Mouse (Mus musculus) limb, embryonic 11.5 days (tissue): ENCODE data around the gene Rangap1. TPM values are rescaled to one million over a fixed set of nuclear protein-coding genes. Genes with fewer than 3 reads are reported as not detected.
"Not testable (repeated sequence)": the region's sequence is repeated elsewhere in the genome, so short reads cannot be mapped to it uniquely, and the experiment has no call there.

ENCODE experiments used
- ATAC-seq: fragments of 200-750 bp; cut with Nextera tagmentation; 2 replicates; pipeline ENCODE4 v1.8.0; 2017; ENCODE audit warnings: low read depth; ENCODE audit not compliant: insufficient number of reproducible peaks, low FRiP score, low TSS enrichment
- DNase-seq: peaks from one replicate; pipeline ENCODE4 v3.0.0-alpha.2; 2015; ENCODE audit warnings: low spot score
- H3K27ac ChIP-seq: fragments of 300-500 bp; sonication (generic); replicated peaks from 2 replicates; pipeline ENCODE4 v1.5.1; 2014; ENCODE audit warnings: low read depth, mild to moderate bottlenecking, low read length
- H3K27me3 ChIP-seq: fragments of 300-500 bp; sonication (generic); 2 replicates; pipeline ENCODE4 v1.6.1; 2014; ENCODE audit warnings: mild to moderate bottlenecking, low read length, mixed read lengths; ENCODE audit not compliant: control insufficient read depth, insufficient read depth
- H3K36me3 ChIP-seq: fragments of 300-500 bp; sonication (generic); 2 replicates; pipeline ENCODE4 v1.6.1; 2014; ENCODE audit warnings: mild to moderate bottlenecking, low read length, moderate library complexity, mixed read lengths; ENCODE audit not compliant: control insufficient read depth, insufficient read depth
- H3K4me1 ChIP-seq: fragments of 300-500 bp; sonication (generic); 2 replicates; pipeline ENCODE4 v1.6.1; 2014; ENCODE audit warnings: low read length, mixed read lengths; ENCODE audit not compliant: control insufficient read depth, insufficient read depth
- H3K4me2 ChIP-seq: fragments of 300-500 bp; sonication (generic); 2 replicates; pipeline ENCODE4 v1.6.1; 2014; ENCODE audit warnings: low read depth, mild to moderate bottlenecking, moderate library complexity; ENCODE audit not compliant: severe bottlenecking
- H3K4me3 ChIP-seq: fragments of 300-500 bp; sonication (generic); 2 replicates; pipeline ENCODE4 v1.5.1; 2014; ENCODE audit warnings: low read depth, low read length
- H3K9ac ChIP-seq: fragments of 300-500 bp; sonication (generic); 2 replicates; pipeline ENCODE4 v1.6.1; 2014; ENCODE audit warnings: mild to moderate bottlenecking, low read length
- H3K9me3 ChIP-seq: fragments of 300-500 bp; sonication (generic); 2 replicates; pipeline ENCODE4 v1.6.1; 2016; ENCODE audit warnings: low read length; ENCODE audit not compliant: control insufficient read depth
- WGBS: fragments of 180-500 bp; shearing (Covaris S2); extraction: QIAGEN DNeasy Blood & Tissue Kit; methylation state at CpG from one replicate; pipeline ENCODE4 v1.1.7; 2014; 5-methylcytosine and 5-hydroxymethylcytosine counted together
- polyA plus RNA-seq: library from polyadenylated mRNA; unstranded; fragments of >200 nt; fragmentation: Nextera tagmentation; extraction: Ambion mirVana; gene quantifications from 2 replicates; pipeline ENCODE4 v1.2.1, GENCODE M21; 2014

Rangap1 gene
- polyA plus RNA-seq, 1 experiment from 2014 or later = 125 TPM

GRCm38 (mm10) chr15:81759542-81759941 is 14.2 kb upstream of the Rangap1 start:
- Histone ChIP-seq H3K27me3 (no peaks in the 10 kb centered on the region), H3K4me1 (no peaks in the 10 kb centered on the region), H3K36me3 (0 out of 2 replicates have a peak, but pooled peaks cover 5% of the 10 kb centered on the region), H3K4me2 (no peak overlapping the region), H3K9ac (no peak overlapping the region), H3K27ac (no peak overlapping the region), H3K4me3 (no peak overlapping the region), H3K9me3 (no peaks in the 10 kb centered on the region)
- DNase-seq = no peak
- 93% methylated on average over 3 of the region's 3 CpGs for WGBS
- ATAC-seq = no peak

- Histone ChIP-seq H3K27me3 (no peaks in the 10 kb centered on the region), H3K4me2 (no peak overlapping the region), H3K27ac (no peak overlapping the region), H3K9ac (no peak overlapping the region), H3K4me3 (no peak overlapping the region), H3K9me3 (no peaks in the 10 kb centered on the region), H3K4me1 (no peaks in the 10 kb centered on the region), H3K36me3 (0 out of 2 replicates have a peak, but pooled peaks cover 5% of the 10 kb centered on the region)
- no peak for DNase-seq
- WGBS = 96% methylated on average over 5 of the region's 5 CpGs
- ATAC-seq = no peak
Measured at GRCm38 (mm10) chr15:81758701-81759100, 13.4 kb upstream of the Rangap1 start.

- H3K9me3 ChIP-seq = no peaks in the 10 kb centered on the region
- H3K9ac ChIP-seq = no peak overlapping the region
- DNase-seq (no peak), ATAC-seq (no peak)
- H3K4me3 ChIP-seq = no peak overlapping the region
- H3K4me2 ChIP-seq = no peak overlapping the region
- H3K27ac ChIP-seq = no peak overlapping the region
- H3K36me3 ChIP-seq = 0 out of 2 replicates have a peak, but pooled peaks cover 5% of the 10 kb centered on the region
- H3K27me3 ChIP-seq = no peaks in the 10 kb centered on the region
- 95% methylated on average over 9 of the region's 9 CpGs for WGBS
- no peaks in the 10 kb centered on the region for H3K4me1 ChIP-seq
Measured at GRCm38 (mm10) chr15:81753669-81754068, 8.3 kb upstream of the Rangap1 start.

- WGBS = 67% methylated on average over 14 of the region's 14 CpGs
- Histone ChIP-seq H3K9ac (no peak overlapping the region), H3K9me3 (no peaks in the 10 kb centered on the region), H3K27ac (no peak overlapping the region), H3K4me3 (no peak overlapping the region), H3K27me3 (no peaks in the 10 kb centered on the region), H3K4me2 (no peak overlapping the region), H3K36me3 (no peaks in the 10 kb centered on the region), H3K4me1 (peaks cover 8% of the 10 kb centered on the region; the same call in 1 of the 2 replicates)
- no peak for ATAC-seq
- DNase-seq = no peak
Measured at GRCm38 (mm10) chr15:81749742-81750141, 4.4 kb upstream of the Rangap1 start.

- no peaks in the 10 kb centered on the region for H3K36me3 ChIP-seq
- peak overlapping the region; percentile 98 for H3K9ac ChIP-seq
- peak overlapping the region; percentile 79 for H3K4me2 ChIP-seq
- peaks cover 8% of the 10 kb centered on the region; the same call in 1 of the 2 replicates for H3K4me1 ChIP-seq
- peak overlapping the region; percentile 95 for H3K4me3 ChIP-seq
- ATAC-seq (peak; percentile 73), DNase-seq (peak; percentile 85)
- no peaks in the 10 kb centered on the region for H3K9me3 ChIP-seq
- H3K27me3 ChIP-seq = no peaks in the 10 kb centered on the region
- H3K27ac ChIP-seq = peak overlapping the region; percentile 91
- under 1% methylated on average over 30 of the region's 33 CpGs for WGBS
Measured at GRCm38 (mm10) chr15:81745601-81746114, 328 bp upstream of the Rangap1 start.

GRCm38 (mm10) chr15:81742368-81742767 is 3.0 kb downstream of the Rangap1 start:
- H3K4me1 ChIP-seq, DNase-seq, H3K4me2 ChIP-seq, H3K27ac ChIP-seq, H3K36me3 ChIP-seq, ATAC-seq, H3K27me3 ChIP-seq, H3K9ac ChIP-seq, H3K4me3 ChIP-seq, H3K9me3 ChIP-seq: not testable (repeated sequence)
- 28% methylated on average over 2 of the region's 2 CpGs for whole genome bisulfite sequencing

GRCm38 (mm10) chr15:81739924-81740323 is 5.4 kb downstream of the Rangap1 start:
- no peaks in the 10 kb centered on the region for H3K27me3 ChIP-seq
- no peaks in the 10 kb centered on the region for H3K9me3 ChIP-seq
- H3K4me2 ChIP-seq = no peak overlapping the region
- no peaks in the 10 kb centered on the region for H3K36me3 ChIP-seq
- no peak overlapping the region for H3K27ac ChIP-seq
- 10% methylated on average over 2 of the region's 2 CpGs for WGBS
- no peak overlapping the region for H3K4me3 ChIP-seq
- DNase-seq (no peak), ATAC-seq (no peak)
- no peaks in the 10 kb centered on the region for H3K4me1 ChIP-seq
- no peak overlapping the region for H3K9ac ChIP-seq

GRCm38 (mm10) chr15:81739296-81739695 is 6.0 kb downstream of the Rangap1 start:
- Histone ChIP-seq H3K27ac (no peak overlapping the region), H3K9me3 (no peaks in the 10 kb centered on the region), H3K36me3 (no peaks in the 10 kb centered on the region), H3K4me3 (no peak overlapping the region), H3K4me1 (no peaks in the 10 kb centered on the region), H3K9ac (no peak overlapping the region), H3K27me3 (no peaks in the 10 kb centered on the region), H3K4me2 (no peak overlapping the region)
- DNase-seq = no peak
- 88% methylated on average over 3 of the region's 3 CpGs for WGBS
- no peak for ATAC-seq

- no peaks in the 10 kb centered on the region for H3K4me1 ChIP-seq
- no peak overlapping the region for H3K27ac ChIP-seq
- WGBS = 61% methylated on average over 3 of the region's 3 CpGs
- no peaks in the 10 kb centered on the region for H3K9me3 ChIP-seq
- H3K36me3 ChIP-seq = no peaks in the 10 kb centered on the region
- no peak for DNase-seq
- H3K4me3 ChIP-seq = no peak overlapping the region
- no peaks in the 10 kb centered on the region for H3K27me3 ChIP-seq
- no peak for ATAC-seq
- H3K4me2 ChIP-seq = no peak overlapping the region
- no peak overlapping the region for H3K9ac ChIP-seq
Measured at GRCm38 (mm10) chr15:81735075-81735474, 10.3 kb downstream of the Rangap1 start.
